Mouse (Mus musculus) heart, postnatal 36 days (tissue): ENCODE measurements around the gene Sprr2d. TPM values are rescaled to one million over a fixed set of nuclear protein-coding genes. Genes with fewer than 3 reads are reported as not detected.

Source experiments
- DNase-seq, 2 experiments: peaks; one replicate each; pipeline ENCODE4 v3.0.0; 2021 to 2022
- intact Hi-C: fragments of 180-260 bp; cut with DNase I; formaldehyde crosslinking; loops from one replicate; pipeline ENCODE4 v1.15.1; 2025
- total RNA-seq, 2 experiments: library from RNA; stranded (reverse); gene quantifications; 2 replicates each; pipeline ENCODE4 v1.2.3; 2021

Gene Sprr2d
- total RNA-seq = not detected

- no peak for DNase-seq
- intact Hi-C loops = no loop called here
These were observed at the start of gene Sprr2d for GRCm38 (mm10) chr3:92338840-92339239. Gene Sprr2d (plus strand): TSS chr3:92339140.

- no peak for DNase-seq
- intact Hi-C loops = no loop called here
These were observed 31.5 kb upstream of the Sprr2d start for GRCm38 (mm10) chr3:92307406-92307805.

- intact Hi-C loops = no loop called here
- no peak for DNase-seq
These were observed 22.6 kb upstream of the Sprr2d start, which contains the start of gene Sprr2b for GRCm38 (mm10) chr3:92316320-92316719. Gene Sprr2b (plus strand): TSS chr3:92316620.

DNA sequence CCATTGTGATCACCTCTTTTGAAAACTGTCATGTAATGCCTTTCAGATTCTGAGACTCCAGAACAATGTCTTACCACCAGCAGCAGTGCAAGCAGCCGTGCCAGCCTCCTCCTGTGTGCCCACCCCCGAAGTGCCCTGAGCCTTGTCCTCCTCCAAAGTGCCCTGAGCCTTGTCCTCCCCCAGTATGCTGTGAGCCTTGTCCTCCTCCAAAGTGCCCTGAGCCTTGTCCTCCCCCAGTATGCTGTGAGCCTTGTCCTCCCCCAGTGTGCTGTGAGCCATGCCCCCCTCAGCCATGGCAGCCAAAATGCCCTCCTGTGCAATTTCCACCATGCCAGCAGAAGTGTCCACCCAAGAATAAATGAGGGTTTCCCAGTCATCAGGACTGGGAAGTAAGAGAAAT, 21.6 kb upstream of the Sprr2d start:
- intact Hi-C loops = no loop called here
- DNase-seq = no peak

- intact Hi-C loops = no loop called here
- no peak for DNase-seq
These were observed 2.7 kb upstream of the Sprr2d start for GRCm38 (mm10) chr3:92336278-92336677.

DNA sequence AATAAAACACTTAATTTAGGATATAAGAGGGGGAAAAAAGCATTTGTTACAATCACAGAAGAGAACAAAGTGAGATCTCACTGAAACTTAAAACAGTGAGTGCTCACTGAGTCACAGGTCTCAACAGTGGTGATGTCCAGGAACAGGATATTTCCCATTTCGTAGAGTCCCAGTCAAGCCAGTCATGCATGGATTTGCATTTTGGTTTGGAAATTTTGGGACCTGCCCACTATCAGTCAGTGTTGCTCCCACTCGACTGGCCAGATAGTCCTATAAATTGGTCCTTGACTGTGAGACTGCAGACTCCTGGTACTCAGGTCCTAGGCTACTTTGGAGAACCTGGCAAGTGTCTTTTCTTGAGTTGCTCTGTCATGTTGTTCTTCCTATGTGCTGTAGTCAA, 12.9 kb downstream of the Sprr2d start, which contains the start of gene Sprr2e:
Sprr2e (plus strand) TSS at position 301 of the 400 bp plus-strand sequence.
- intact Hi-C loops = no loop called here
- no peak for DNase-seq

DNA sequence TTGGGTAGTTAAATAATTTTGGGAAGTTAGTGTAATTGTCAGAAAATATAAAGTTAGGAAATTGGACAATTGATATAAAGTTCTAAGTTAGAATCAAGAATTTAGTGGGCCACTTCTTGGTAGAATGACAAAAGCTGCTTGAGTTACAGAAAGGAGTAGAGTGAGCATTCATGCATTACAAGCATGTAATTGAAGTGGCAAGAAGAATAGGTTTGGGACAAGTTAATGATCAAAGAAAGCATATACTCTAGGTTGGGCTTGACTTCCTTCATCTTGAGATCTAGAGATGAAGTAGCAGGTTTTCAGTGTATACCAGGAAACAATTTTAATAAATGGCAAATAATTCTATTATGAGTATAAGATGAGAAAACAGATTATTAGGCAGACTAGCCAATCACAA, 22.7 kb downstream of the Sprr2d start:
- intact Hi-C loops = no loop called here

DNA sequence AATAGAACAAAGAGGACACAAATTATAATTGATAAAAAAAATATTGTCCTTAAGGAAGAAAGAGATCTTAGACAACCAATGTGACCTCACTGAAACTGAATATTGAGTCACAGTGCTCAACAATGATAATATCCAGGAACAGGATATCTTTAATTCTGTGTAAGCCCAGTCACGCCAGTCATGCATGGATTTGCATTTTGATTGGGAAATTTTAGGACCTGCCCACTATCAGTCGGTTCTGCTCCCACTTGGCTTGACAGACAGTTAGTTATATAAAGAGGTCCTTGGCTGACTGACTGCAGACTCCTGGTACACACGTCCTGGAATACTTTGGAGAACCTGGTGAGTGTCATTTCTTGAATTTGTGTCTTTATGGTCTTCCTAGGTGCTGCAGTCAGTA, 25.9 kb downstream of the Sprr2d start, which contains the start of gene Sprr2f:
Sprr2f (plus strand) TSS at position 301 of the 400 bp plus-strand sequence.
- no peak for DNase-seq
- intact Hi-C loops = no loop called here

More for the DNA sequence above, 22.7 kb downstream of the Sprr2d start:
- no peak for DNase-seq

- no peak for DNase-seq
- intact Hi-C loops = no loop called here
These were observed 34.7 kb downstream of the Sprr2d start for GRCm38 (mm10) chr3:92373613-92374012.

GRCm38 (mm10) chr3:92385385-92385784, 46.4 kb downstream of the Sprr2d start, which contains the start of gene Sprr2h:
Gene Sprr2h (plus strand): TSS chr3:92385685.
- DNase-seq = no peak
- intact Hi-C loops = no loop called here

Other genes starting within 250 kb of the Sprr2d start
- gene Prr9, start 215.2 kb upstream of the Sprr2d start, total RNA-seq = not detected
- not detected for gene Lelp1, start 196.4 kb upstream of the Sprr2d start, total RNA-seq
- not detected for gene Sprr2a1, start 123.3 kb upstream of the Sprr2d start, total RNA-seq
- under 1 TPM; 0.38 to 0.58 TPM for gene Sprr2a2, start 123.2 kb upstream of the Sprr2d start, total RNA-seq
- gene Sprr2a3, start 53.7 kb upstream of the Sprr2d start, total RNA-seq = not detected
- not detected for gene Sprr2b, start 22.5 kb upstream of the Sprr2d start, total RNA-seq
- gene Sprr2e, start 13.0 kb downstream of the Sprr2d start, total RNA-seq = not detected
- not detected for gene Sprr2f, start 26.0 kb downstream of the Sprr2d start, total RNA-seq
- gene Sprr2h, start 46.5 kb downstream of the Sprr2d start, total RNA-seq = not detected
- gene Sprr2i, start 68.9 kb downstream of the Sprr2d start, total RNA-seq = not detected
- gene Sprr2j-ps, start 78.9 kb downstream of the Sprr2d start, total RNA-seq = not detected
- 1 to 10 TPM; 1.2 to 3.3 TPM for gene Gm9774, start 90.3 kb downstream of the Sprr2d start, total RNA-seq
- not detected for gene Sprr2k, start 93.4 kb downstream of the Sprr2d start, total RNA-seq
- not detected for gene Sprr1b, start 99.6 kb downstream of the Sprr2d start, total RNA-seq
- not detected for gene Sprr3, start 119.6 kb downstream of the Sprr2d start, total RNA-seq
- not detected for gene Sprr1a, start 146.8 kb downstream of the Sprr2d start, total RNA-seq
- gene Sprr4, start 161.4 kb downstream of the Sprr2d start, total RNA-seq = not detected
- not detected for gene 2310046K23Rik, start 195.4 kb downstream of the Sprr2d start, total RNA-seq
- not detected for gene Ivl, start 234.6 kb downstream of the Sprr2d start, total RNA-seq
- gene Smcp, start 249.9 kb downstream of the Sprr2d start, total RNA-seq = not detected